Mouse (Mus musculus) ES-E14 (cell line): ENCODE measurements around the gene Zfp27.

Experiments used
- CHD2 ChIP-seq: IDR thresholded peaks from 2 replicates; pipeline ENCODE4 v1.6.1; 2014; ENCODE audit warnings: mild to moderate bottlenecking, low read depth, low read length, inconsistent platforms
- ZC3H11A ChIP-seq: IDR thresholded peaks from 2 replicates; pipeline ENCODE4 v1.6.1; 2012; ENCODE audit warnings: low read depth, mild to moderate bottlenecking, inconsistent platforms, low read length, borderline replicate concordance
- ZNF384 ChIP-seq: IDR thresholded peaks from 2 replicates; pipeline ENCODE4 v1.6.1; 2012; ENCODE audit warnings: low read depth, low read length, inconsistent platforms

DNA sequence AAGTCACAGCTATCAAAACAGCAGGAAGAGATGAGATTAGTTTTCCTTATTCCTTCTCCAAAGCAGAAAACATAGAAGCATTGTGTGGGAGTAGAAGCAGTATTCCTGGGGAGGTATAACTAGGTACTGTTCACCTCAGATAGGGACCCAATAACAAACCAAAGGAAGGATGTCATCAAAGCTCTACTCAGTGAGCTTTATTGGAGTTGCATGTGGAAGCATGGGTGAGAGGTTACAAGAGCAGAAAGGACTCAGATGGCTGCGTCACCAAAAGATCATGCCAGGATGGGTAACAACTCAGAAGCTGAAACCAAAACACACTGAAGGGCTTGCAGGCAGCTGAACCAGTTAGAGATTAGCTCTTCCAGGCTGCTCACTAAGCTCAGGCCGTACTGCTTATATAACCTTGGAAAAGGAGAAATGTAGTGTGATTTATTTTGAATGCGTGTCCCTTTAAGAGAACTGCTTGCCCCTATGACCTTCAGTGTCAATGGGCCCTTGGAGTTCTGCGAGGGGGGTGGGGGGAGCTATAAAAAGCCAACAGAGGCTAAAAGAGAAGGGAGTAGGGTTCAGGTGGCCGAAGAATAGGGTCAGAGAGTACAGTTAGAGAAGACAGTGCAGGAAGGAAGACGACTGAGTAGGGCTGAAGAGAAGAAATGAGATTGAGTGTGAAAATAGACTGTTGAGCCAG is 11.1 kb upstream of the Zfp27 start:
- TF ChIP-seq ZNF384 (no peak), CHD2 (no peak), ZC3H11A (no peak)
